Mouse (Mus musculus) kidney, postnatal 4 days (tissue): ENCODE results near the gene Tmem266.

Source experiments
- DNase-seq, 2 experiments: peaks; one replicate each; pipeline ENCODE4 v3.0.0; 2021; ENCODE audit warnings: mixed read lengths in 2 of 2

The Tmem266 gene

DNA sequence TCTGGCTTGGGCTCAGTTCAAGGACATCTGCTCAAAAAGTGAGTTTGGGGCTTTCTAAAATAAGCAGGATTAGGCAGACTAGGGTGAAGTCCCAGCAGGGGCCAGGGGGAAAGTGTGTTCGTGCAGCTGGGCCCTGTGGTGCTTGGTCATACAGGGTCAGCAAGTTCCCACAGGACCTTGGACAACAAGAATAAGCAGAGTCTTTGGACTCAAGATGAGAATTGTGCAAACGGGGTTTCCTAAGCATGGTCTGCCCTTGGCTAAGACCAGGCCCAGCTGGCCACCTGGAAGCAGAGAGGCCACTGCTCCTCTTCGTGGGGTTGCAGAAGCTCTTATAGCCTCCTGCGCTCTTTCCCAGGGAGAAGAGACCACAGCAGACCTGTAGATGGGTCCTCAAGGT is 77.5 kb downstream of the Tmem266 start:
- DNase-seq: no peak

DNA sequence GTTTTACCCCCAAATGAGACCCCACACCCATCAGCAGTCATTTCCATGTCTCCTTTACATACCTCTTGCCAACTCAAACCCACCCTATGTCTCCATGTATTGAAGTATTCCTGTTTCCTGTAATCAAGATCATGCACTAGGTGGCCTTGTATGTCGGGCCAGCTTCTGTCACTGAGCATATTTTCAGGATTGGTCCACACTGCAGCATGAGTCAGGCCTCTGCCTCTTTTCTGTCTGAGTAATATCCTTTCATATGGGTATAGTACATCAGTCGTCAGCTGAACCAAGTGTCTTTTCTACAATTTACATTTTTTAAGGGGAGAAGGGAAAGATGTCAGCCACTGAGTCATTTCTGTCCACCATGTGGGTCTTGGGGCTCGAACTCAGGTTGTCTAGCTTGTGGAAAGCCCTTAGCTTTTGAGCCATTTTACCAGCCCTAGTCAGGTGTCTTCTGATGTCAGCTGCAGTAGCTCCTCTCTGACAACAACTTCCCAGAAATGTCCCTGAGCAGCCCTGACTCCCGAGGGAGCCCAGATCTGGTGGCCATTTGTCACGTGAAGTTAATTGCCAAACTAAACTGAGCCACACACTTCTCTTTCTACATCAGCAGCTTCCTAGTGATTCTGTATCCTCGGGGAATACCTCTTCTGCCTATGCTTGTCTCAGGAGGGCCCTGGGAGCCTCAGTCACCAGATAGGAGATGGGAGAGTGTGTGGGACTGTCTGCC is 78.4 kb downstream of the Tmem266 start:
- no peak for DNase-seq

GRCm38 (mm10) chr9:55406773-55407172 is 80.1 kb downstream of the Tmem266 start:
- no peak for DNase-seq

DNA sequence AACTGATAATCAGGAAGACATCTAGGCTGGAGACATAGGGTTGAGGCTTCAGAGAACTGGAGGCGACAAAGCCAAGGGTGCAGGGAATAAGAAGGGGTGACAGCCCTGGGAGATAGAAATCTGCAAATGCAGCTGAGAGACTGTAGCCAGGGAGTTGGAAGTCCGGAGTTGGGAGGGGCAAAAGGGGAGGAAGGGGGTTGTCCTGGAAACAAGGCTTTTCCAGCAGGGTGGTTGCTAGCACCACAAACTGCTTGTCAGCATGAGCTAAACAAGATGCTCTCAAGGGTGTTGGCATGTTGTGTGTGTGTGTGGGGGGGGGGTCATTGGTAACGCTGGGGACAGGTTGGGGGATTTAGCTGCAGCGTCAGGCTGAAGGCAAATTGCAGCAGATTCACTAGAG is 82.1 kb downstream of the Tmem266 start:
- no peak for DNase-seq

DNA sequence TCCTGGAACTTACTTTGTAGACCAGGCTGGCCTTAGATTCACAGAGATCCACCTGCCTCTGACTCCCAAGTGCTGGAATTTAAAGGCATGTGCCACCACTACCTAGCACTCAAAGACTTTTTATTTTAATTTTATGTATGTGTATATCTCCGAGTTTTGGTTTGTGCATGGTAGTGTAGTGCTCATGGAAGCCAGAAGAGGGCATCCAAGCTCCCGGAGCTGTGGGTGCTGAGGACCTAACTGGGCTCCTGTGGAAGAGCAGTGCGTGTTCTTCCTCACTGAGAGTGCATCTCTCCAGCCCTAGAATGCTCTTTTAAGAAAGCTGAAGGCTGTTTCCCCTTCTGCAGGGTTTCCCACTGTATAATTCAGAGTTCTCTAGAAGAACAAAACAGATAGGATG is 83.1 kb downstream of the Tmem266 start:
- DNase-seq: no peak

DNA sequence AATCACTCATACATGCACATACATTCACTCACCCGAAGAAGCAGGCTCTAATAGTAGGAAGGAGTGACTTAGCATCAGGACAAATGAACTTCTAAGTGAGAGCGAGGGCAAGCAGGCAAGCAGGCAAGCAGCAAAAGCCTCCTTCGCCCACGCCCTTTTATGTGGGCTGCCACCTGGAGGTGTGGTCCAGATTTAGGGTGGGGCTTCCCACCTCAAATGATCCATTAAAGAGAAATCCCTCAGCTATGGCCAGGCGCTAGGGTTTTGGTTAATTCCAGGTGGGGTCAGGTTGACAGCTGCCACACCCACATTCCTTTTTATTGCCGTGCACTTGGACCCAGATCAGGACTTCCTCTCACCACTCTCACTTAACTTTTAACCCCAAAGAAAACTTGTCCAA is 83.7 kb downstream of the Tmem266 start:
- DNase-seq: no peak

DNA sequence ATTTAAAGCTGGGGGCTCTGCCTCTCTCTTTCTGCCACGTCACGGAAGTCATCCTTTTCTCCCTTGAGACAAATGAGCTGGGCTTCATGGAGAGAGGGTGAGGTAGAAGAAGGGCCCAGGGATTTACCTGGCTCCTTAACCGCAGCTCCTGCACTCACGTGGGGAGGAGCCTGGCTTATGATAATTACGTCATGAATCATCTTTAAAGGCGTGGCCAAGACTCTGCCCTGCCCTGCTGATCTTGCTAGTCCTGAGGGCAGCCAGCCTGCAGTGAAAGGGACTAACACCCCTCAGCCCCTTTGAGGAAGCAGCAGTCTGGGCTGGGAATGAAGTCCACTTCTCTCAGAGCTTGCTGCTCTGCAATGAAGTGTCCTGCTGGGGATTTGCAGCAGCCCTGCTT is 84.4 kb downstream of the Tmem266 start:
- no peak for DNase-seq

DNA sequence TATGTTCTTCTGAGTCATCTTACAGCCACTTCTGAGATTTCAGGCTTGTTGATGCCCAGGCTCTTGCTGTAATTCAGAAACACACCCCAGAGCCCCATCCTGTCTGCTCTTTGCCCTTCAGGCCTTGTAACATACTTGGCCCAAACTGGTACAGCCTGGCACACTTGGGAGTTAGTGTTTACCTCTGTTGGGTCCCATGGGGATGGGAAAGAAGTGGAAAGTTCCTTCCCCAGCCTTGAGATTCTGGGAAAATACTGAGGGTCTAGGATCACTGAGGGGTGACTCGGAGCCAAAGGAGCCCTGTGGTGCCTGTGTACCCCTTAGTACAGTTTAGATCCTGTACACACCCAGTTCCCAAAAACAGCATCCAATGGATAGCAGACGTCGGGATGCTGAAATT is 95.1 kb downstream of the Tmem266 start:
- DNase-seq: no peak

DNA sequence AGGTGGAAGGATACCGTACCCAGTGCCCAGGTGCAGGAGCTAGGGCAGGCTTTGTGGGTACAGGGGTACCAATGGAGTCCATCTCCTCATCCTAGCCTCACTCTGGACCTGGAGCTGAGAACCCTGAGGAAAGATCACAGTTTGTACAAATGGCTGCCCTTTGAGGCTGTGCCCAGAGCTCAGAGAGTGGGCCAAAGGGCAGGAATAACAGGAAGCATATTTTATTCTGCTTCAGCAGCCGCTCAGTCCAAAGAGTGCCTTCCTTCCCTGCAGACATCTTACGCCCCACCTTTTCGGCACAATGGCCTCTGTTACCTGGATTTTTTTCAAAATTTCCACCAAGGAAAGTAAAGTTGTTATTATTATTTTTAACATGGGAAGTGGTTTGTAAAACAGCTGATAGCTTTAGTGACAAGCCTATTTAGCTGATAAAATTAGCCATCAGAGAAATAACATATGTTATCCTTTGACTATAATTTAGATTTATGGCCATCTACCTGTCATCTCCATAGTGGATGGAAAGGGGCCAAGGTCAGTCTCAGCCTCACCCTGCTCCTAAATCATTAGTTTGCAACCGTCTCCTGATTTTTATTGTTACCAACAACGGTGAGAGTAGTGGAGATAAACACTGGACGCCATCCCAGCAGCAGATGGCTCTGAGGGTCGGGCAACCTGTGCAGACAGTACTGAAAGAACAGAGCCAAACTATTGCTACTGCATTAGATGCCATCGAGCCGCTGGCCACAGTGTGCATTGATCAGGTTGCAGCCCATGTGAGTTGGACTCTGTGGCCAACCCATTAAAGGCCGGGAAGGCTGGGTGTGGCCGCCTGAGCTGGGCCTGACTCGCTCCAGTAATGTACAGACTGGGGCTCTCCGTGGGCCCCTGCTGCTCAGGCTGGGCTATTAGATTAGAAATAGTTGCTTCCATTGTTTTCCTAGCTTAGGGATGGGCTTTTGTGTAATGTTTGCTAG is 97.0 kb downstream of the Tmem266 start:
- no peak for DNase-seq

DNA sequence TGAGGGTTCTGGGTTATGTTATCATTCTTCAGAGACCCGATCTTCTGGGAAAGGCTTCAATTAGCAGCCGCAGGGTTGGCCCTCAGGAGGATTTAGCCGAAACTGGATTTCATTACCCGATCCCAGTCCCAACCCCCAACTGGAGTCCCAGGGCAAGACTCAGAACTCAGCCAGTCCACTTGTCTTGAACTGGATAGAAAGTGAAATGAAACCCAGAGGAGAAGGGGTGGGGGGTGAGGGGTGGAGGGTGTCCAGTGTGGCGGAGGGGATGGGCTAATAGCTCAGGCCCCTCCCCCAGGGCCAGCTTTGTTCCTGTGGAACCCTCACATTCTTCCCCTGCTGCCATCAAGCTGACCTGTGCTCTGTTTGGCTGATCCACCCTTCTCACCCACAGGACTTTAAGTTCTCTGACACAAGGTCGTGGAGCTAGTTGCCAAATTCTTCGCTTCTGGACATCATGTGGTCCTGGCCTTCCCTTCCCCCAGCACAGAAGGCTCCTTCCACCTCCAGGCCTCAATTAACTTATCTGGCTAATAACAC is 98.6 kb downstream of the Tmem266 start:
- DNase-seq: no peak

DNA sequence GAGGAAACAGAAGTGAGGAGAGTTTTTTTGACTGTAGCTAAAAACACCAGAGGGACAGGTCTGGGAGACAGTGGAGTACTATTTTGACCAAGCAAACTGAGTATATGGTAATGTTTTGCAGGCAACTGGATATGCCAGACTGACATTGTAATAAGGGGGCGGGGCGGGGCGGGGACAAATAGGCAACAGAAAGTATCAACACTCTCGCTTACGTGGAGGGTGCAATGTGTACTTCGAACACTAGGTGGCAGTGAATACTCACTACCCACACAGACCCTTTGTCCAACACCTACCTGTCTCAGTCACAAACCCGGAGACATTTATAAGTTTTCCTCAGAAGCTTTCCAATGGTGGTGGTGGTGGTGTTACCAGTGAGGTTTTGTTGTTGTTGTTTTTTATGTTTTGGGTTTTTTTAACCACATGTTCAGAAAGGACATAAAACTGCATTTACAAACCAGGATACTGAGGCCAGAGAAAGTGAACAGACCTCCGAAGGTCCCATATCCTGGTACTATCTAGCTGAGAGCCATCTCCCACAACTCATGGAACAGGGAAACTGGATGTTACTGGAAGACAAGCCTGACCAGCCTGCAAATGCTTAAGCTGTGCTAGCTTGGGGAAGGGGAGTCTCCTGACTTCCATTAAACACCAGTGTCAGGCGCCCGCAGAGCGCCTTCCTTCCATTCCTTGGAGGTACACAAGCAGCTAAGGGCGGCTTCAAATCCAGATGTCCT is 102.7 kb downstream of the Tmem266 start:
- peak; percentile 78 to 85 for DNase-seq

GRCm38 (mm10) chr9:55430133-55430532 is 103.4 kb downstream of the Tmem266 start:
- peak; percentile 51 to 71 for DNase-seq

GRCm38 (mm10) chr9:55432306-55433289 is 105.9 kb downstream of the Tmem266 start:
- DNase-seq: no peak

DNA sequence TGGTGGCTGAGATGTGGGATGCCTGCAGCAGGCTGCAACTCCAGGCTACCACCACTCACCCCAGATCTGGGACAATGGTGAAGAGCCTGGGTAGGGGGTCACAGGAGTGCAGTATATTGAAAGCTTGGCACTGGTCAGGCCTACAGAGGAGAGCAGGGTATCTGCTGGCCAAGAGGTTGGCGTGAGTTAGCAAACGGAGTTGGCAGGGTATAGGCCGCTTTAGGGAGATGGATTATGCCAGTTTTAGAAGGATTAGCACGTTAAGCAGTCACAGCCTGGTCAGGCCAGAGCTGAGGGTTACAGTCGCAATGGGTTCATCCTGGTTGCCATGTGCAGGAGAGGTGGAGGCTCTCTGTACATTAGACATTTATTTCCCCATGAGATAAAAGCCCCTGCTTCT is 107.2 kb downstream of the Tmem266 start:
- DNase-seq: no peak

- no peak for DNase-seq
Observed at GRCm38 (mm10) chr9:55438433-55438832, 111.7 kb downstream of the Tmem266 start.

GRCm38 (mm10) chr9:55439206-55439780 is 112.6 kb downstream of the Tmem266 start:
- DNase-seq: no peak

DNA sequence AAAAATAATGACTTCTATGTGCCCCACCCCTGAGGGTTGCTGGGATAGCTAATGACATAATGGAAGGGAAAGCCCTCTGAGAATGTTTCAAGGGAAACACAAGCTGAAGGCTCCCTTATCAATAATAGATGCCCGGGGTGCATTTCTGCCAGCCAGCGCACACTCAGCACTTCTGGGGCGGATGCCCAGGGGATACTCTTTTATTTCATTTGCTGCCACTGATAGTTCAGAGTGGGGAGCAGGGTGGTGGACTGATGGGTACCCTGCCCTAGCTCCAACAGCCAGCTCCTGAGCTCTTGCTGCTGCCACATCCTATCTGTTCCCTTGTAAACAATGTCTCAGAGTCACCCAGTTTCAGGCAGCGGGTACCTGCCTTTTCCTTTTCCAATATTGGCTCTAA is 120.8 kb downstream of the Tmem266 start:
- DNase-seq: no peak

GRCm38 (mm10) chr9:55449108-55449507 is 122.4 kb downstream of the Tmem266 start:
- no peak for DNase-seq

DNA sequence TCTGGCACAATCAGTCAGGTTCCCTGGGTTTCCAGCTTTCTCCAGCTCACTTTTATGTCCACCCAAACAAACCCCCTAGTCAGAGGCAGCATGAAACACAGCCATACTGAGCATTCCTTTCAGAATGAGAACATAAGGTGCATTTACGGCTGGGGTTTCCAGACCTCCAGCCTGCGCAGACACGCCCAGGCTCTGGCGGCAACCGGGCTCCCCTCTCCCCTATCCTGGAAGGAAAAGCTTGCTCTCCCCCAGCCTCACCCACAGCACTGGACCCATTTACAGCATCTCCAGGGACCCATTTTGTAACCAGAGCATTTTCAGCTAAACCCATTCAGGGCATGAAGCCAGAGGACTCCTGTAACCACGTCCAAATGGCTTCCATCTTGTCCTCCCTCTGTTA is 123.3 kb downstream of the Tmem266 start:
- no peak for DNase-seq

DNA sequence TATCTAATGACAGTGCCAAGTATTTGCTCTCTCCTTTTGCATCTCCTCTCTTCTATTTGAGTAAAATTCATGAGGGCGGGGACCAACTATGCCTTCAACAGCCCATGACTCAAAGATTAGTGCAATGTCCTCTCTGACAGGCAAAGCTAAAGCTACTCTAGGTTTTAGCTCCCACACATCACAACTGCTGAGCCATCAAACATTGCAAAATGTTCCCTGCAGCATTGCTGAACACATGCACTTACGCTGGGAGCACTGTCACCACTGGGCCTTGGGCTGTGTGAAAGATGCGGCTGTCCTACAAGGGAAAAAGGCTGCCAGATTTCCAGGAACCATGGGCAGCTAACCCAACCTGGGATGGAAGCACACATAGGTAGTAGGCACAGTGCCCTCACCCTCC is 124.7 kb downstream of the Tmem266 start:
- DNase-seq: no peak

GRCm38 (mm10) chr9:55452906-55453305 is 126.2 kb downstream of the Tmem266 start:
- DNase-seq: no peak
